Mouse (Mus musculus): Measurements from ENCODE around the gene Plek. TPM values are rescaled to one million over a fixed set of nuclear protein-coding genes. Genes with fewer than 3 reads are reported as not detected.

The Plek gene
- polyA plus RNA-seq, 1 experiment from 2014 or later, result 59.8 TPM

DNA sequence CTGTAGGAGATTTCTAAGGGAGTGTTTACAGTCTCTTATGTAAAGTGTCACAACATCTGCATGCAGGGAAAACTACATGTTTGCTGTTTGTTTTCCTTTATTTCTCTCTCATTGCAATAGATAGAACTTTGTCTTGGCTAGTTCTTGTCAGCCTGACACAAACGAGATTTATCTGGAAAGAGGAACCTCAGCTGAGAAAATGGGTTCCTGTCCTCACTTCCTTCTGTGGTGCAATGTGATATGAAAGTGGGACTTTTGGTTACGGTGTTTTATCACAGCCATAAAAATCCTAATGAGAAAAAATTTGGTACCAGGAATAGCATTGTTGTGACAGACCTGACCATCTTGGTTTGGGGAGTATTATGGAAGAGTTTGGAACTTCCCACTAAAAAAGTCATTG is 82.5 kb downstream of the Plek start:
- H3K4me1 ChIP-seq (replicated peaks; ENCODE audit: control insufficient read depth, insufficient read depth, low read length), result no peaks in the 10 kb centered on the region
- no peaks in the 10 kb centered on the region for H3K27me3 ChIP-seq (replicated peaks; ENCODE audit: control insufficient read depth, insufficient read depth, low read length)
- H3K27ac ChIP-seq (ENCODE audit: low read depth, low read length), result no peak overlapping the region
- no peak overlapping the region for H3K4me2 ChIP-seq
- H3K36me3 ChIP-seq (ENCODE audit: control insufficient read depth, insufficient read depth, low read length), result no peaks in the 10 kb centered on the region
- H3K9ac ChIP-seq (ENCODE audit: low read depth, low read length), result no peak overlapping the region
- no peak for ATAC-seq (replicated peaks; ENCODE audit: low FRiP score)
- H3K4me3 ChIP-seq (ENCODE audit: low read depth, low read length), result no peak overlapping the region
- H3K9me3 ChIP-seq (ENCODE audit: control insufficient read depth, low read length), result no peaks in the 10 kb centered on the region
- DNase-seq (ENCODE audit: low spot score), result no peak
- WGBS, result 28% methylated on average over 2 of the region's 2 CpGs

DNA sequence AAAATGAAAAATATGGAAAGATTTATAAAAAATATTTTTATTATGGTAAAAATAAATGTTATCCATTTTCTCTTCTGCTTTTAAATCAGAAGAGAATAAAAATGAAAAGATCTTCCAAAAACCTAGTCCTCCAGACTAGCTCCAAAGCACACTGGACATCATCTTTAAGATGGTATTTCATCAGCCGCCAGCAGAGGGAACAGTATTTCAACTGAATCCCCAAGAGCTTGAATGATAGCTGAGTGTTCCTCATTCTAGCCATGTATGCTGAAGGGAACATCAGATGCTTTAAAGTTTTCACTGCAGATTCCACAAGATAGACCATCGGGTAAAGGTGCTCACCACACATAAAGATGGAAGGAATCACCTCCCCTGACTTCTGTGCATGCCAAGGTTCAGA is 84.4 kb downstream of the Plek start:
- Histone ChIP-seq H3K27ac (ENCODE audit: low read depth, low read length) (no peak overlapping the region), H3K9me3 (ENCODE audit: control insufficient read depth, low read length) (no peaks in the 10 kb centered on the region), H3K4me3 (ENCODE audit: low read depth, low read length) (no peak overlapping the region), H3K4me1 (replicated peaks; ENCODE audit: control insufficient read depth, insufficient read depth, low read length) (no peaks in the 10 kb centered on the region), H3K9ac (ENCODE audit: low read depth, low read length) (no peak overlapping the region), H3K4me2 (no peak overlapping the region), H3K36me3 (ENCODE audit: control insufficient read depth, insufficient read depth, low read length) (no peaks in the 10 kb centered on the region), H3K27me3 (replicated peaks; ENCODE audit: control insufficient read depth, insufficient read depth, low read length) (no peaks in the 10 kb centered on the region)
- ATAC-seq (replicated peaks; ENCODE audit: low FRiP score) (no peak; the same call in 1 of the 2 replicates), DNase-seq (ENCODE audit: low spot score) (peak; percentile 20)
- 21% methylated on average over 2 of the region's 2 CpGs for WGBS

DNA sequence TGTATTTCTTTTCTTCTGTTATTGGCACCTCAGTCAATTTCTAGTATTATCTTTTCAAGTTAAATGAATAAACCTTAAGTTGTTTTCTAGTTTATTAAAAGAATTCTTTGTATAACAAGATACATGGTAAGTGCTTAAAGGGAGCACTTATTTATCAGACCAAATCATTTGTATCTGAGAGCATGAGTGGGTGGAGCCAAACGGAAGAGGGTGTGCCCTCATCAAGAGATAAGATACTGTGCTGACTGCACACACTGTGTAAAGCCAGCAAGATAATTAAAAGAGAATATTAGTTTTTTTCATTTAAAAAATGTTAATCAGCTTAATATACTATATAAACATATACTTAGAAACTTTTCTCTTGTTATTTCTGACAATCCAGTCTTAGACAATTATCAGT is 93.7 kb downstream of the Plek start:
- ATAC-seq (replicated peaks; ENCODE audit: low FRiP score) (peak; percentile 89), DNase-seq (ENCODE audit: low spot score) (no peak)
- Histone ChIP-seq H3K9me3 (ENCODE audit: control insufficient read depth, low read length) (no peaks in the 10 kb centered on the region), H3K4me1 (replicated peaks; ENCODE audit: control insufficient read depth, insufficient read depth, low read length) (no peaks in the 10 kb centered on the region; the same call in 1 of the 2 replicates), H3K4me3 (ENCODE audit: low read depth, low read length) (no peak overlapping the region), H3K4me2 (no peak overlapping the region), H3K27ac (ENCODE audit: low read depth, low read length) (no peak overlapping the region), H3K36me3 (ENCODE audit: control insufficient read depth, insufficient read depth, low read length) (no peaks in the 10 kb centered on the region), H3K9ac (ENCODE audit: low read depth, low read length) (no peak overlapping the region), H3K27me3 (replicated peaks; ENCODE audit: control insufficient read depth, insufficient read depth, low read length) (no peaks in the 10 kb centered on the region)
- WGBS, result 43% methylated on average over 1 of the region's 1 CpGs

DNA sequence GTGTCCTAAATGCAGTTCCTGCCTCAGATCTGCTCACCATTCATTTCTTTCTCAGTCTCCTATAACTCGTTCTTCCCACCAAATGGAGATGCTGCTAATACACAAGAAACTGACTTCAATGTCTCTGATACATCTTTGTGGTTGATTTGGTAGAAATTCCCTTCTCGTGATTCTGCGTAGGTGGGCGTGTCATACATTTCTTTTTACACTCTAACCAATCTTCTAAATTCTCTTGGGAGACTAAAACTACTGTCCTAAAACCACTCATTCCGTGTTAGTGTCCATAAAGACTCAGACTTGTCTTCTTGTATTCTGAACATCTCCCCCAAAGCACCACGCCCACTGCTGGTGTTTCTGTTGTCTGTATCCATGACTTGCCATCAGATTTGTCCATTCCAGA is 95.2 kb downstream of the Plek start:
- H3K27ac ChIP-seq (ENCODE audit: low read depth, low read length), result no peak overlapping the region

DNA sequence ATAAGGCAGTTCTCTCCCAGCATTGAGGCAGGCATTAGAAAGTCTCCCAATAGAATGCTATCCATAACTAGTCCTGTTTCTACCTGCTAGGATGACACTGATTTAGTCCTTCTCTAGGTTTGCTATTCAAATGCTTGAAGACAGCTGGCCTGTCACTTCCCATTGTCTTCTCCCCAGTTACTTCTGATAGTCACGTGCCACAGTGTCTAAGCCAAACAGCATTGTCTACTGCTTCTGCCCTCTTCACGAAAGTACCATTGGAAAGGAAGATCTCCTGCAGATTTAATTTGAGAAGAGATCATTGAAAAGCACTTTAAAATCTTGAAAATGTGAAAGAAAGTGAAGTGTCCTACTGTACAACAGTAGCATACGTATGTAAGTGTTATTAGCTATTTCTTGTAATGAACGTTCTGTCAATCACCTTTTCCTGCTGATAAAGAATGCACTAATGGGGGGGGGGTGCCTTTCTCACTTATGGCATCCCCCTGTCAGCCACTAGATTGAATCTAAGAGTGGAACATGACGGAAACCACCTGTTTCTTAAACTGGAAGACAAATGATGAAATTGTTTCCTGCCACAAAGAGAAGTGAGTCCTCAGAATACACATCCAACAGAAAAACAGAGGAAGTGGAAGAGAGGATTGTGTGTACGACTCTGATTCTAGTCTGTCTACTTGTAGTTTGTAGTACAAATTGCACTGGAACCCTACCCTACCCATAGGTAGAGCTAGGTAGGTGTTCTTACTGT is 95.9 kb downstream of the Plek start:
- Histone ChIP-seq H3K27me3 (replicated peaks; ENCODE audit: control insufficient read depth, insufficient read depth, low read length) (no peaks in the 10 kb centered on the region), H3K4me1 (replicated peaks; ENCODE audit: control insufficient read depth, insufficient read depth, low read length) (peaks cover 5% of the 10 kb centered on the region), H3K36me3 (ENCODE audit: control insufficient read depth, insufficient read depth, low read length) (no peaks in the 10 kb centered on the region), H3K9me3 (ENCODE audit: control insufficient read depth, low read length) (no peaks in the 10 kb centered on the region), H3K4me3 (ENCODE audit: low read depth, low read length) (no peak overlapping the region), H3K27ac (ENCODE audit: low read depth, low read length) (no peak overlapping the region), H3K9ac (ENCODE audit: low read depth, low read length) (no peak overlapping the region), H3K4me2 (no peak overlapping the region)
- no peak for ATAC-seq (replicated peaks; ENCODE audit: low FRiP score)
- 62% methylated on average over 6 of the region's 6 CpGs for WGBS
- no peak for DNase-seq (ENCODE audit: low spot score)

More for the DNA sequence above, 95.2 kb downstream of the Plek start:
- Histone ChIP-seq H3K36me3 (ENCODE audit: control insufficient read depth, insufficient read depth, low read length) (no peaks in the 10 kb centered on the region), H3K4me3 (ENCODE audit: low read depth, low read length) (no peak overlapping the region), H3K9ac (ENCODE audit: low read depth, low read length) (no peak overlapping the region), H3K27me3 (replicated peaks; ENCODE audit: control insufficient read depth, insufficient read depth, low read length) (no peaks in the 10 kb centered on the region), H3K4me2 (no peak overlapping the region), H3K4me1 (replicated peaks; ENCODE audit: control insufficient read depth, insufficient read depth, low read length) (peaks cover 4% of the 10 kb centered on the region), H3K9me3 (ENCODE audit: control insufficient read depth, low read length) (no peaks in the 10 kb centered on the region)
- DNase-seq (ENCODE audit: low spot score) (no peak), ATAC-seq (replicated peaks; ENCODE audit: low FRiP score) (no peak)
- 87% methylated on average over 6 of the region's 6 CpGs for WGBS

DNA sequence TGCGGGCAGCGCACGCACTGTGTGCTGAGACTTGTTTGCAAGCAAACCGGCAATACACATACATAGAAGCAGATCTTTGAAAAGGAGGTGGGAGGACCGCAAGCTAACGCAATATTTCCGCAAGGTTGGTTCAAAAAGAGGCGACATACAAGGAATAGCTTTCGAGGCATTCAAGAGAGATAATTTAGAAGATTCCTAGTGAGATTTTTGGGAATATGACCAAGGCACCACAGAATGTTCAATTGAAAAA is 100.5 kb downstream of the Plek start:
- H3K9ac ChIP-seq (ENCODE audit: low read depth, low read length), result peak overlapping the region; percentile 92
- peaks cover 5% of the 10 kb centered on the region for H3K4me1 ChIP-seq (replicated peaks; ENCODE audit: control insufficient read depth, insufficient read depth, low read length)
- H3K27ac ChIP-seq (ENCODE audit: low read depth, low read length), result peak overlapping the region; percentile 68
- no peaks in the 10 kb centered on the region for H3K36me3 ChIP-seq (ENCODE audit: control insufficient read depth, insufficient read depth, low read length)
- DNase-seq (ENCODE audit: low spot score) (no peak), ATAC-seq (replicated peaks; ENCODE audit: low FRiP score) (no peak; the same call in 1 of the 2 replicates)
- no peaks in the 10 kb centered on the region for H3K9me3 ChIP-seq (ENCODE audit: control insufficient read depth, low read length)
- H3K27me3 ChIP-seq (replicated peaks; ENCODE audit: control insufficient read depth, insufficient read depth, low read length), result no peaks in the 10 kb centered on the region
- H3K4me2 ChIP-seq, result peak overlapping the region; percentile 66
- peak overlapping the region; percentile 85 for H3K4me3 ChIP-seq (ENCODE audit: low read depth, low read length)
- 6% methylated on average over 9 of the region's 9 CpGs for WGBS

DNA sequence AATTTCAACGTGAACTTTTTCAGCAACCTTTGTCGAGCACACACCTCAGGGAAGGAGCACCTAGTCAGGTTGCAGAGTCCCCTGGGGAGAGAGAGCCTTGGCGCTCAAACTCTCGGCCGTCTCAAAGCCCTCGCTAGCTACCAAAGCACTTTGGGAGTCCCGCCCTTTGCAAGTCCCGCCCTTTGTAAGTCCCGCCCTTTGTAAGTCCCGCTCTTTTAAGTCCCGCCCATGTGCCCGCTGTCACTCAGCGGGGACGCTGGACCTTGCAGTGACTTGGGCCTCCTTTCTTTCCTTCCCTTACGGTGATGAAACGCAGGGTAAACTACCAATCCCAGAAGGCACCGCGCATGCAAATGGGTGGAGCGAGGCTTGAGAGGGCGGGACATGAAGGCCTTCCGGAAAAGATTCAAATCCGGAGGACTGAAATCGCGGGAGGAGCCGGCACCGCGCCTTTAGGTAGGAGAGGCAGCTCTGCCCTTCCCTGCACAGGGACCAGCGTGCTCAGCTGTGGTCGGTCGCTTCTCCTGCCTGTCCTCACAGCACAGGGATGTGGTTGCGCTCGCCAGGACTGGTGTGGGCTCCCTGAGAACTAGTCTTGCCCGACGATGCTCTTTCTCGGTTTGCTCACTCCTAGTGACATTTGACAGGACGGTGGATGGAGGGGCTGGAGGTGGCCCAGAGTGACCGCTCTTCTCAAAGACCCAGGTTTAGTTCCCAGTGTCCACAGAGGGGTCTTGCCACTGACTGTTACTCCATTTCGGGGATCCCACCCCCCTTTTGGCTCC is 101.0 kb downstream of the Plek start, which contains the start of gene Fbxo48:
Fbxo48 (plus strand) TSS at position 400 of the 785 bp plus-strand sequence.
- Histone ChIP-seq H3K4me1 (replicated peaks; ENCODE audit: control insufficient read depth, insufficient read depth, low read length) (peaks cover 5% of the 10 kb centered on the region), H3K4me2 (peak within 1 kb of the TSS; percentile 70), H3K27me3 (replicated peaks; ENCODE audit: control insufficient read depth, insufficient read depth, low read length) (no peaks in the 10 kb centered on the region), H3K4me3 (ENCODE audit: low read depth, low read length) (peak within 1 kb of the TSS; percentile 85), H3K9ac (ENCODE audit: low read depth, low read length) (peak within 1 kb of the TSS; percentile 92), H3K36me3 (ENCODE audit: control insufficient read depth, insufficient read depth, low read length) (no peaks in the 10 kb centered on the region), H3K9me3 (ENCODE audit: control insufficient read depth, low read length) (no peaks in the 10 kb centered on the region), H3K27ac (ENCODE audit: low read depth, low read length) (peak within 1 kb of the TSS; percentile 68)
- ATAC-seq (replicated peaks; ENCODE audit: low FRiP score) (peak; percentile 99), DNase-seq (ENCODE audit: low spot score) (peak; percentile 93)
- under 1% methylated on average over 38 of the region's 38 CpGs for WGBS

DNA sequence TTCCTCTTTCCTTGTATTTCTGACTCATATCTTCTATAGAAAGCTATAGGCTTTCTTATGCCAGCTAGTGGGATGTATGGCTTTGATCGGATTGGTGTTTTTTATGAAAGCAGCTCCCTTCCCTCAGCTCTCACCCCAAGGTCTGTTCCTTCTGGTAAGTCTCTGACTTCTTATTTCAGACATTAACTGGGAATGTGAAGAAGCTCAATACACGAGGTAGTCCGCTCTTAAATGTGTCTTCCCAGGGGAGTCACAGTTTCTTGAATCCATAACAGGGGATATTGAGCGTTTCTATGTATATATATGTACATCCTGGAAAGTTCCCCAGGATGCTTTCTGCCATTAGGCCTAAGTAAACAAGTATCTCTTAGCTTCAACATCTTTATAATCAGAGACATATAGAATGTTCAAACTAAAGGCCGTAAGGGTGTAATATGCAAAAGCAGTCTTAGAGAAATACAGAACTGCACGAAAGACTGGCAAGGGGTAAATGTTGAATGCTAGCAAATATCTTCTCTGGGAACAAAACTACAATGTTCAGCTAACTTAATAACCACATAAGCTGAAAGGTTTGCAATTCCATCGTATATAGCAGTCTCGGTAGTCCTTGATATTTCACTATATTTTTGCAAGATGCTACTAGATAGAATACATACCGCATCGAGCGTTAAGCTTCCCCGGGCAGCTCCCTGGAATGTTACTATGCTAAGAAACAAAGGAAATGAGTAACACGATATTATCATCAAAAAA is 101.8 kb downstream of the Plek start:
- H3K4me3 ChIP-seq (ENCODE audit: low read depth, low read length), result peak overlapping the region; percentile 85
- no peaks in the 10 kb centered on the region for H3K36me3 ChIP-seq (ENCODE audit: control insufficient read depth, insufficient read depth, low read length)
- H3K9me3 ChIP-seq (ENCODE audit: control insufficient read depth, low read length), result no peaks in the 10 kb centered on the region
- ATAC-seq (replicated peaks; ENCODE audit: low FRiP score), result no peak
- H3K4me1 ChIP-seq (replicated peaks; ENCODE audit: control insufficient read depth, insufficient read depth, low read length), result peaks cover 5% of the 10 kb centered on the region
- peak overlapping the region; percentile 75 for H3K9ac ChIP-seq (ENCODE audit: low read depth, low read length)
- H3K27me3 ChIP-seq (replicated peaks; ENCODE audit: control insufficient read depth, insufficient read depth, low read length), result no peaks in the 10 kb centered on the region
- DNase-seq (ENCODE audit: low spot score), result no peak
- peak overlapping the region; percentile 39 for H3K27ac ChIP-seq (ENCODE audit: low read depth, low read length)
- H3K4me2 ChIP-seq, result peak overlapping the region; percentile 70
- WGBS, result 42% methylated on average over 13 of the region's 13 CpGs
